Mouse (Mus musculus) effector memory CD4-positive, alpha-beta T cell, adult 5 months (primary cell): ENCODE measurements around the gene Sde2. TPM values are rescaled to one million over a fixed set of nuclear protein-coding genes. Genes with fewer than 3 reads are reported as not detected.

ENCODE experiments used
- polyA plus RNA-seq: library from polyadenylated mRNA; unstranded; fragments of 100-300 nt; shearing (Covaris generic); gene quantifications from one replicate; pipeline ENCODE4 v1.2.1, GENCODE M21; 2017

The Sde2 gene
- polyA plus RNA-seq, result 82.3 TPM

GRCm38 (mm10) chr1:180850316-180851270, at the start of gene Sde2:
Gene Sde2, plus strand, starts transcription at chr1:180851127.

GRCm38 (mm10) chr1:180813885-180814740, 36.8 kb upstream of the Sde2 start, which contains the start of gene H3f3a:
Gene H3f3a, minus strand, starts transcription at chr1:180813943.

GRCm38 (mm10) chr1:180892808-180893207, 41.9 kb downstream of the Sde2 start, which contains the start of gene Lefty2:
Gene Lefty2, plus strand, starts transcription at chr1:180893108.

GRCm38 (mm10) chr1:180904039-180904814, 53.3 kb downstream of the Sde2 start, which contains the start of gene Pycr2:
Gene Pycr2, plus strand, starts transcription at chr1:180904293.

Other genes with a start within 250 kb of the Sde2 start
- 18.4 TPM for gene Lin9, start 210.0 kb upstream of the Sde2 start, polyA plus RNA-seq
- not detected for gene Mixl1, start 154.1 kb upstream of the Sde2 start, polyA plus RNA-seq
- 53.9 TPM for gene Acbd3, start 125.1 kb upstream of the Sde2 start, polyA plus RNA-seq
- 1,073 TPM for gene H3f3a, start 37.2 kb upstream of the Sde2 start, polyA plus RNA-seq
- gene Lefty2, start 42.0 kb downstream of the Sde2 start, polyA plus RNA-seq, result not detected
- gene Pycr2, start 53.2 kb downstream of the Sde2 start, polyA plus RNA-seq, result 51.5 TPM
- 0.31 TPM for gene Lefty1, start 83.9 kb downstream of the Sde2 start, polyA plus RNA-seq
- 35.5 TPM for gene Tmem63a, start 91.2 kb downstream of the Sde2 start, polyA plus RNA-seq
- 56.8 TPM for gene Ephx1, start 169.8 kb downstream of the Sde2 start, polyA plus RNA-seq
- gene 9130409I23Rik, start 200.1 kb downstream of the Sde2 start, polyA plus RNA-seq, result not detected